Mouse (Mus musculus): Measurements from ENCODE around the gene Prkd2.

Gene Prkd2

DNA sequence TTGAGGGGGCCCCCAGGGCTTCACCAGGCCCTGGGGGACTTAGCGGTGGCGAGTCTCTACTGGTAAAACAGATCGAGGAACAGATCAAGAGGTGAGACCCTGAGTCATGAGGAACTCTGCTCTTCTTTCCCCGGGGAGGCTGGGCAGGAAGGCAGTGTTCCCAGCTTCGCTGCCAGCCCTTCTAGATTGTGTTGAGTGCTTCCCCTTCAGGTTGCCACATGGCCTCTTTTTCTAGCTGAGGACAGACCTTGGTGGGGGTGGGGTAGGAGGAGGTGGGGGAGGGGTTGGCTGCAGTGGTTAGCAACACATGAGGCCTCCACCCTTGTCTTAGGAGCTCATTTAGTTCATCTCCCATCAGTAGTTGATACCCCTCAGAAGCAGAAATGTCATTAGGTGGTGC, 16.1 kb upstream of the Prkd2 start:
- no peak for DNase-seq (ENCODE audit: low read depth, low spot score)

DNA sequence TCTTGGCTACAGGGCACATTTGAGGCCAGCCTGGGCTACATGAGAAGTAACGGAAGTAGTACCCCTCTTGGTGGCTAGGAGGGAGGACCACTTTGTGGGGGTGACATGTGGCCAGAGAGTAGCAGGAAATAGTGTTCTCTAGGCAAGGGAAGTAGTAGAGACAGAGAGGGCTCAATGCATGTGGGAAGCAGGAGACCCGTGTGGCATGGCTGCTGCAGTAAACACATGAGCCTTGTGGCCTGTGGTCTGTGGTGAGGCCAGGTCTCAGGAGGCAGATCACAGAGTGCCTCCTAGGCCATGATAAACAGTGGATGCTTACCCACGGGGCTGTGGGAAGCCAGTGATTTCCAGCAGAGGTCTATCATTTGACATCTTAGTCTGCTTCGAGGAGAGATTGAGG, 15.4 kb upstream of the Prkd2 start:
- no peak for DNase-seq (ENCODE audit: low read depth, low spot score)

DNA sequence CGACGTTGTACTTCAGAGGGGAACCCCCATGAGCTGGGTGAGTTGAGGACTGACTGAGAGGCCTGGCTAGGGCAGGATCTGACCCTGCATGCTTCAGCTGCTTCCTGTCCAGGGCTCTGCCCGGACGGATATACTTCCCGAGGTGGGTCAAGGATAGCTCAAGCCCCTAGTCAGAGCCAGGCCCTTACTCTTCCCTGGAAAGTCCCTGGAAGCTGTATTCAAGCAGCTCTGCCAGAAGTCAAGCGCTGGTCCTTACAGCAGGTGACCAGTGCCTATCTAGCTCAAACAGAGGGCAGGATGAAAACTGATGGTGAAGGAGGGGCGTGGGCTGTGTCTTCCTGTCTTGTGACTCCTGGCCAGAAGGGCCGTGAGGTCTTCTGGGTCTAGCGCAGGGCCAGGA, 12.3 kb upstream of the Prkd2 start:
- DNase-seq (ENCODE audit: low read depth, low spot score) = no peak

DNA sequence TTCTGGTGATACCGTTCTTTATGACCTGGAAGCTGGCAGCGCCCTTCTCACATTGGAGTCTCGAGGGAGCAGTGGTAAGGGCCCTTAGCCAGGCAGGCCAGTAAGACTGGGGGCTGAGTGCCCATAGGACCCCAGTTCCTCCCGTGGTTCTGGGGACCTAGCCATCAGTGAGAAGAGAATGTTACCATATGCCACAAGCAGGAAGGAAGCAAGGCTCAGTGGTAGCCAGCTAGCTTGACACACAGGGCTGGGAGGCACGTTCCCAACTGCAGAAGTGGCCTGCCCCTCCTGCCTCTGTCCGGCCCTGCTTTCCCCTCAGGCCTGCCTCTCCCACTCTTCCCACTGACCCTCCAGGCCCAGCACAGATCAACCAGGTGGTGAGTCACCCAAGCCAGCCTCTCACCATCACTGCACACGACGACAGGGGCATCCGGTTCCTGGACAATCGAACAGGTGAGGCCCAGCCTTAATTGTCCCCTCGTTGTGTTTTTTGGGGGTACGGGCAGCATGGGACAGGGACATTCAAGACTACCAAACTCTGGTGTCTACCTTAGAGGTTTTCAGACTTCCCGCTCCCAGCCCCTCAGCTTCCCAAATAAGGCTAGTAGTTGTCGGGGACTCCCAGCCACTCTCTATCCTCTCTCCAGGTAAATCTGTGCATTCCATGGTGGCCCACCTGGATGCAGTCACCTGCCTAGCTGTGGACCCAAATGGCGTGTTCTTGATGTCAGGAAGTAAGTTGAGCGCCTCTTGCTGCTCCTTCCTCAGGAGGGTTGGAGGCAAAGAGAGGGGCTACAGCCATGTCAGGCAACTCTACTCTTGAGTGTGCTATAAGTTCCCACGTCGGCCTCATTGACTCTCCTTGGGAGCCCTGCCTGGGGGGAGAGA, 4.5 kb upstream of the Prkd2 start:
- no peak for DNase-seq (ENCODE audit: low read depth, low spot score)

DNA sequence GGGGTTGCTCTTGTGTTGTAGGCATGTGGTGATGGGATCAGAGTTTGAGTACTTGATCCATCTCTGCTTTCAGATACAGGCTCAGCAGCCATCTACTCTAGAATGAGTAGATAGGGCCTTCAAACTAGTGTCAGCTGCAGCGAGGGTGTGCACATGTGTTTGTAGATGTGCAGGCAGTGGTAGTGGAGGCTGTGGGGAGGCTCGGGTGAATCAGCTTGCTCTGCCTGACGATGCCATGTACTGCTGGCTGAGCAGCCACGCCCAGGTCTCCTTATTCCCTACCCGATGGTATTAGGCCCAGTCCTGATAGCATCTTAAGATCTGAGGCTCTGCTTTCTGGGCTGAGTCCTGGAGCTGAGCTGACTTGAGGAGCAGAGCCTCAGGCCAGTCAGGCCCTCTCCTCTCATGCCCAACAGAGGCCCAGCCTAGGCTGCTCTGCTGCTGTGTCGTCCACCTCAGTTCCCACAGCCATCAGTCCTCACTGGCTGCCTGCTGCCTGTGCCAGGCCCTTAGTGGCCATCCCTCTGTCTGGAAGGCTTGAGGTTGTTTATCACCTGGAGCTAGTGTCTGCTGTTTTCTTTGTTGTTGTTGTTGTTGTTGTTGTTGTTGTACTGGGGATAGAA, 3.8 kb upstream of the Prkd2 start:
- DNase-seq (ENCODE audit: low read depth, low spot score) = no peak

DNA sequence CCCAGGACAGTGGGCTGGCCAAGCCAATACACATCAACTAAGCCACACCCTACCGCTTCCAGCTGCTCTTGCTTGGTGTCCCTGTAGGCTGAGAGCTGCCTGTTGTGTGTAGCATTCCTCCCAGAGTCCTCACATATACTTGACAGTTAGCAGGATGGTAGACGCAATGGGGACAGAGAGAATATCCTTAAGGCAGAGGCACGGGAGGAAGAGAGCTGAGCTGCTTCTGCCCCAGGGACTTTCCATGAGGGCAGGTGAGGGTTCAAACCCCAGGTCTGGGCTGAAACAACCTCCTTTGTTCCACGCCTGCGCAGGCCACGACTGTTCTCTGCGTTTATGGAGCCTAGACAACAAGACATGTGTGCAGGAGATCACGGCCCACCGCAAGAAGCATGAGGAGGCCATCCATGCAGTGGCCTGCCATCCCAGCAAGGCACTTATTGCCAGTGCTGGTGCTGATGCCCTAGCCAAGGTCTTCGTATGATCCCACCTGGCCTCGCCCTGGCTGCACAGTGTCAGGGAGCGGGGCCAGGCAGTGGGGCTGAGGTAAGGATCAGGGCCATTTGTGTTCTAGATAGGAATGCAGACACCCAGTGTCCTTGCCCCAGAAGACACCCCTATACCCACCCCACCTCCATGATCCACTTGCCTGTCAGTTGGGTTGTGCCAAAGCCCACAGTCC, 3.1 kb upstream of the Prkd2 start:
- DNase-seq (ENCODE audit: low read depth, low spot score) = no peak

DNA sequence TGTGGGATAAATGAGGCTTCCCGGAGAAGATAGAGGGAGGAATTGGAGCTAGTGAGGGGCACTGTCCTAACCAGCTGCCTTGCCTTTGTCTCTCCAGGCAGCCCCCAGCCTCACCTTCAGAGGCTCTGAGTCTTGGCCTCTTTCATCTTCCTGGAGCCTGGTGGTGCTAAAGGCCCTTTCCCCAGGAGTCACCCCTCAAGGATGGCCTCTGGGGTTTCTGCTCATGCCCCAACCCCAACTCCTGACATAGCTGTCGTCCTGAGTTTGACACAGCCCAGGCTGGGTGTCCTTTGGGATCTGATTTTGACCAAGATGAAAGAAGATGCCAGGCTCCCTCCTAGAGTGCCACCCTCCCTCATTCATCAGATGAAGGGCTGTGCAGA, 2.6 kb upstream of the Prkd2 start:
- DNase-seq (ENCODE audit: low read depth, low spot score) = no peak

DNA sequence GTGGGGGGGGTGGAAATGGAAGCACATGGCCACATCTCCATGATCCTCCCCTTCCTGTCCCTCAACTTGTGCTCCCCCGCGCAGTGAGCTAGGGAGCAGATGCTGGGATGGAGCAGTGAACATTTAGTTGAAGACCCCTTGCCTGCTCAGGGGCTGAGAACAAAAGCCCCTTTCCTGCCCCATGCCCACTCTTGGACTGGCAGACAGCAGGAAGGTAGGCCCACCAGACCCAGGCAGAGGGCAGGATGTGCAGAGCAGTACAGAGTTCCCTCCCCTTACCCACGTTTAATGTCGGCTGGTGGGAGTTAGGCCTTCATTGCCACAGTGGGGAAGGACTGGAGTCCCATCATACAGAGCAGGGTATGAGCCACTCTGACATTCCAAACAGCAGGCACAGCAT, 1.6 kb upstream of the Prkd2 start:
- no peak for DNase-seq (ENCODE audit: low read depth, low spot score)

DNA sequence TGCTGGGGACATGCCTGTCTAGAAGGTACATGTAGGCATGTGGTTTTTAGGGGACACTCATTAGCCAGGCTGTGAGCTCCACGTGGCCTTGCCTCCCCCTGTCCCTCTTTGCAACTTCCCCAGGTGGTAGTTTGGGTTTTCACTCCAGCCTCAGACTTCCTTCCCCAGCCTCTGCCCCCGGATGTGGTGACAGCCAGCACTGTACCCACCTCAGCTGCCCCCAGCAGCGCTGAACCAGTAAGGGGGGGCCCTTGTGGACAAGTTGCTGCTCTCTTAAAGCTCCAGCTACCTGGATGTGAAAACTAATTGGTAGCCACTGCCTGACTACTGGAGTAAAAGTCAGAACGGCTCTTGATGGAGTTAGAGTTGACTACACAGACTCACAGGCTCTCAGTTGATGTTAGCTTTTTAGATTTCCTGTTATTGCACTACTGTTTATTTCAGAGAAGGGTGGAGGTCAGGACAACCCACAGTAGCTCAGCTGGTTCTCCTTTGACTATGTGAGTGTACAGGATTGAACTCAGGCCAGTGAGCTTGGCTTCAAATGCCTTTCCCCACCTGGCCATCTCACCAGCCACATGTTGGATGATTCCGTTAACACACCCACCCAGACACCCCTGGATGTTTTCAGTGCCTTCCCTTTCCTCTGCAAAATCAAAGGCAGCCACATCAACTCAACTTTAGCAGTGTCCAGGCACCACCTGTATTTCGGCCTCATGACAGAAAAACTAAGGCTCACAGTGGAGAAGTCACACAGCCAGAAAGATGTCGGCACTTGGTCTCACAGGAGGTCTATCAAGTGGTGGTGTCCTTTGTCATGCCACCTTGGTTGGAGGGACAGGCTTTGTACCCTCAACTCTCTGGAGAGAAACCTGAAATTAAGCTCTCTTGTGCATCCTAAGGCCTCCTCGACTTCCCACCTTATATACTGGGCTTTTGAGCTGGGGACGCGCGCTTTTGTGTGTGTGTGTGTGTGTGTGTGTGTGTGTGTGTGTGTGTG, 841 bp upstream of the Prkd2 start:
- no peak for DNase-seq (ENCODE audit: low read depth, low spot score)

DNA sequence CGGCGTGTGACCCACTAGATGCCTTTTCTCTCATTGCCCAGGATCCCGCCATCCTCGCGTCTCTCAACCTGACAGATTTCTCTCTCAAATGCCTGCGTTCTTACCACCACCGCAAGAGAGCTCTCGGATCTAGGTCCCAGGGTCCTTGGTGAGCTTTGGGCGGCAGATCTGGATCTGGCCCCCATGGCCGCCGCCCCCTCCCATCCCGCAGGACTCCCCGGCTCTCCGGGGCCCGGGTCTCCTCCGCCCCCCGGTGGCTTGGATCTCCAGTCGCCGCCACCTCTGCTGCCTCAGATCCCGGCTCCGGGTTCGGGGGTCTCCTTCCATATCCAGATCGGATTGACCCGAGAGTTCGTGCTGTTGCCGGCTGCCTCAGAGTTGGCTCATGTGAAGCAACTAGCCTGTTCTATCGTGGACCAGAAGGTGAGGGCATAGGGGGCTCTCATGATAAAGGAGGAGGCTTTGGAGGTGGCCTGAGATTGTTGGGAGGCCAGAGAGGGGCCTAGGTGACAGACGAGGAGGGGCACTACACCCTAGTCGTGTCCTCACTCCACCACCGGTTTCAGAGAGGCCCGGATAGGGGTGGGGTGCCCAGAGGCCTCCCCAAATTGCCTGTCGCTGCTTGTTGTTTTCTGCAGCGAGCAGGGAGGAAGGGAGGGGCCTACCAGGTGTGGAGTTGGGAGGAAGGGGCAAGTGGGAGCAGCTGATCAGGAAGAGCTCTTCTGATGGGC, 904 bp downstream of the Prkd2 start:
- no peak for DNase-seq (ENCODE audit: low read depth, low spot score)

DNA sequence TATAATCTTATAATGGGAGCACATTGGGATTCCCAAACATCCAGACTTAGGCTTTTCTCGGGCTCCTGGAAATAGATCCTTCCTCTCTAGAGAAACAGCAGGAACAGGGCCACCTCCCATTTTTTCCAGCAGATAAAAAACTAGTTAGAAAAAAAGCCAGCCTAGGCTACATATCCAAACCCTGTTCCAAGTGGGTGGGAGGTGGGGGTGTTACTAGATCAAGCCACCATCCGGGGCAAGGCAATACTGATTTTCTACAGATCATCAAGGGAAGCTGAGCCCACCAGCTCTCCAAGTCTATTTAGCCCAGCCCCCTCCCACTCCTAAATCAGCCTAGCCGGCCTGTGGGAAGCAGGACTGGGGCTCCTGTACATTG, 2.0 kb downstream of the Prkd2 start:
- no peak for DNase-seq (ENCODE audit: low read depth, low spot score)

DNA sequence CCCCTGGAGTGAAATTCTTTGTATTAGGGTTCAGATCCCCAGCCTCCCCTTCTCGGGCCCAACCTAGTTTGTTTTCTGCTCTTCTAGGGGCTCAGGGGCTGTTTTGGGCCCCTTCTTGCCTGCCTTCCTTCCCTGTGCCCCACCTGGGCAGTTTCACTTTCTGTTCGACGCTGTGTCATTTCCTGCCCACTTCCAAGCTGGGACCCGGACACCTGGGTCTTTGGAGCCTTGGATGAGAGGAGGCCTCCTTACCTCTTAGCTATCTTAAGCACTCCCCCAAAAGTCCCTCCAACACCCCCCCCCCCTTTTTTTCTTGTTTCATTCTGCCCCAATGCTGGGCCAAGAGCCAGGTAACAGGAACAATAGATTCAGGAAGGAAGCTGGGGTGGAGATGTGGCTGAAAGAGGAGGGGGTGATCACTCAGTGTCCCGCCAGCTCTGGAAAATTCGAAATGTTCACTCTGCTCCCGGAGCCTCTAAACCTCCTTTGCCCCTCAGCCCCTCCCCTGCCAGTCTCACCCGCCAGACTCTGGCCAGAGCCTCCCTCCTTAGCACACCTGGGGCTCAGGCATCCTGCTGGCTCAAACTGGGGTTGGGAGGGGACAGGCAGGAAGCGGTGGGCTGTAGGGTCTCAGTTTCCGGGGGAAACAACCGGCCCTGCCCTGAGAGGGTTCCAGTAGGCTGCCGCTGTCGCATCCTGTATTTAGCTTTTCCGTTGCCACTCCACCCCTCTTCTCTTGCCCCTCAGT, 2.5 kb downstream of the Prkd2 start:
- DNase-seq (ENCODE audit: low read depth, low spot score) = no peak

DNA sequence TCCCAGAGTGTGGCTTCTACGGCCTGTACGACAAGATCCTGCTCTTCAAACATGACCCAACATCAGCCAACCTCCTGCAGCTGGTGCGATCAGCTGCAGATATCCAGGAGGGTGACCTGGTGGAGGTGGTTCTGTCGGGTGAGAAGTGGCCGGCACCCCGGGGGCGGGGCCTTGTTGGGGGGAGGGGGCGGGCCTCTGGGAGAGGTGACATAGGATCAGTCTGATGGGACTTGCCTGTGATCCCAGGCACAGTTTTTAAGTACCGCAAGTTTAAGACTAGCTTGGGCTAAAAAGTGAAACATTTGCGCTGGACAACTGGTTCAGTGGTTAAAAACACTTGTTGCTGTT, 3.1 kb downstream of the Prkd2 start:
- no peak for DNase-seq (ENCODE audit: low read depth, low spot score)

DNA sequence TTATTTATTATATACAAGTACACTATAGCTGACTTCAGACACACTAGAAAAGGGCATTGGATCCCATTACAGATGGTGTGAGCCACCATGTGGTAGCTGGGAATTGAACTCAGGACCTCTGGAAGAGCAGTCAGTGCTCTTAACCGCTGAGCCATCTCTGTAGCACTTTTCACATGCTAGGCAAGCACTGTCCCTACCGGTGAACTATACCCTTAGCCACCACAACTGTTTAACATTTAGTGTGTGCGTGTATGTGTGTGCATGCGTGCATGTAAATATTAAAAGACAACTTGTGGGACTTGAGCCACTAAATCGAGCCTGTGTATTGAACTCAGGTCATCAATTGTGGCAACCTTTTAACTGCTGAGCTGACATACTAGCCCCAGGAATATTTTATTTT, 4.1 kb downstream of the Prkd2 start:
- no peak for DNase-seq (ENCODE audit: low read depth, low spot score)

DNA sequence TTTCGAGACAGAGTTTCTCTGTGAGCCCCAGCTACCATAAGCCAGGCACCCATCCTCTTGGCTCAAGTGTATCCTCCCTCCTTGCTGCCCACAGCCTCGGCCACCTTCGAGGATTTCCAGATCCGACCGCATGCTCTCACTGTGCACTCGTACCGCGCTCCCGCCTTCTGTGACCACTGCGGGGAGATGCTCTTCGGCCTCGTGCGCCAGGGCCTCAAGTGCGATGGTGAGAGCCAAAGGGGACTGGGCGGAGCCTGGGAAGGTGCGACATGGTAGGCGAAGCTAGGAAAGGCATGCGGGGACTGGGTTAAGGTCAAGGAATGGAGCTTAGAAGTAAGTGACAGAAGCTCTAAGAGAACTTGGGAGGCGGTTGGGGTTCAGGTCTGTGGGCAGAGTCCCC, 4.8 kb downstream of the Prkd2 start:
- DNase-seq (ENCODE audit: low read depth, low spot score) = no peak

DNA sequence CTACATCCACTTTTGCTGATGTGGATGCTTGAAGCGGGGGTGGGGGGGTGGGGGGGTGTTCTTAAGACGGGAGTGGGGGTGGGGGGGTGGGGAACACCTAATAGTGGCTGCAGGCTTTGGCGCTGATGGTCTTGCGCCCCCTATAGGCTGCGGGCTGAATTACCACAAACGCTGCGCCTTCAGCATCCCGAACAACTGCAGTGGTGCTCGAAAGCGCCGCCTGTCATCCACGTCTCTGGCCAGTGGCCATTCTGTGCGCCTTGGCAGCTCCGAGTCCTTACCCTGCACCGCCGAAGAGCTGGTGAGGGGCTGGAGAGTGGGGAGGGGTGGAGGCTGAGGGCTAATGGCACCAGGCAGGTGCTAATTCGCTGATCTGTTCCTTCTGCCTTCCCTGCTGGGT, 5.9 kb downstream of the Prkd2 start:
- no peak for DNase-seq (ENCODE audit: low read depth, low spot score)

DNA sequence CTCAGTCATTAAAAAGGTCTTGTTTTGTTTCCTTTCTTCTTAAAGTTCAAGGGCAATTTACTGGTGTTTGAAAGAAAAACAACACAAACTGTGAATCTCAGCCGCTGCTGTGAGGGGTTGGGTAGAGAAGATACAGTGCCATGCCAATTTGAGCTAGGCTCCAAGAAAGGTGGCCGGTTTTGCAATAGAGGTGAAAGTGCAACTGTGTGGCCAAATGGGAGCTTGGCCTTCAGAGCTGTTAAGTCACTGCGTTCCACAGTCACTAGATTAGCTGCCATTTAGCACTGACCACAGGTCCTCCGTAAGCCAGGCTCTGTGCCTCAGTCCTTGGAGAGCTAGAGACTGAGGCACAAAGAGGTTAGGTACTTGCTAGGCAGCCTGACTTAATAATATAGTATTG, 8.9 kb downstream of the Prkd2 start:
- DNase-seq (ENCODE audit: low read depth, low spot score) = no peak

DNA sequence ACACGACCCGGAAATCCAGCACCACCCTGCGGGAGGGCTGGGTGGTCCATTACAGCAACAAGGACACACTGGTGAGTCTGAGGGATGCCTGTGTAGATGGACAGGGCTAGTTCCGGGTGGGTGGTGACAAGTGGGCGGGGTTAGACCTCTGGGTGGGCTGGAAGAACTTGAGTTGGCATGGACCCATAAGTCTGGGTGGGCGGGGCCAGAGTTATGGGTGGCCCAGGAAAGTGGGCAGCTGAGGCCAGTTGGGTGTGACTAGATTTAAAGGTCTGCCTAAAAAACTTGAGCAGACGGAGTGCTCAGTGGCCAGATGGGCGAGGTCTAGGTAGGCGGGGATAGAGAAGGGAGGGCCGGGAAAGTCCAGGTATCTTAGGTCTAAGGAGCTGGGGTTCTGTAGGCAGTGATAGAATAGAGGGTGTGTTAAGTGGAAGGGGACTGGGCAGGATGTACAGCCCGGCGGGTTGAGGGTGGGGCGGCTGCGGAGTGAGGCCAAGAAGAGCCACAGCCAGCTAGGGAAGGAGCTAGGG, 10.7 kb downstream of the Prkd2 start:
- DNase-seq (ENCODE audit: low read depth, low spot score) = no peak

DNA sequence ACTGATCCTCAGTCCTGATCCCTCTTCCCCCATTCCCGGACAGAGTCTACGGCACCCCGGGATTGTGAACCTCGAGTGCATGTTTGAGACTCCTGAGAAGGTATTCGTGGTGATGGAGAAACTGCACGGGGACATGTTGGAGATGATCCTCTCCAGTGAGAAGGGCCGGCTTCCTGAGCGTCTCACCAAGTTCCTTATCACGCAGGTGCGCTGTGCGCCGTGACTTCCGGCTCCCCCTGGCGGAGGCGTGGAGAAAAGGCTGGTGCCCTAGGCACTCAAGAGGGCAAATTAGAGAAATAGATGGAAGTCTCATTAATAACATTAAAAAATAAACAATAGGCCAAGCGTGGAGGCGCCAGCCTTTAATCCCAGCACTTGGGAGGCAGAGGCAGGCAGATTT, 15.6 kb downstream of the Prkd2 start:
- DNase-seq (ENCODE audit: low read depth, low spot score) = no peak
